Mouse (Mus musculus) liver, postnatal 0 days (tissue): Measurements from ENCODE around the gene Tmem62.

ENCODE experiments used
- CTCF ChIP-seq: sonication (generic); IDR thresholded peaks from 2 replicates; pipeline ENCODE4 v1.5.1; 2016; ENCODE audit warnings: antibody characterized with exemption, low read depth
- EP300 ChIP-seq: IDR thresholded peaks from 2 replicates; pipeline ENCODE4 v1.6.1; 2016; ENCODE audit warnings: antibody characterized with exemption, low read depth, mild to moderate bottlenecking

GRCm38 (mm10) chr2:121054060-121054459 is 77.2 kb downstream of the Tmem62 start:
- TF ChIP-seq CTCF (no peak), EP300 (no peak)
